ENCODE assay signal across 10 mouse cellular contexts in genomic region chr2:127789651-127790270, GRCm38 (mm10). TPM values are rescaled to one million over a fixed set of nuclear protein-coding genes. Genes with fewer than 3 reads are reported as not detected.
DNase-seq lines count a peak whose midpoint lies in the region; ATAC-seq and TF ChIP-seq lines count a peak whose summit lies in the region.
"Had no signal": no experiment of that assay in that cellular context is flagged by ENCODE, and none has a peak within 500 bp of the region (broad histone marks: within the 10 kb centered on the region; RNA-seq: fewer than 3 reads in every experiment).

No protein-coding gene starts in this region.

- H3K27me3 ChIP-seq in heart, embryonic 11.5 days (ENCODE audit: control insufficient read depth, insufficient read depth, low read length), result no peaks in the 10 kb centered on the region
- no peaks in the 10 kb centered on the region for H3K27me3 ChIP-seq in hindbrain, embryonic 14.5 days (ENCODE audit: control insufficient read depth, insufficient read depth, low read length)
- no peaks in the 10 kb centered on the region for H3K27me3 ChIP-seq in midbrain, embryonic 12.5 days
- H3K27me3 ChIP-seq in cerebellum, adult 2 months (ENCODE audit: control insufficient read depth, insufficient read depth, low read length), result no peaks in the 10 kb centered on the region

- TF ChIP-seq CTCF in cerebellum, adult 2 months (IDR thresholded peaks at IDR 0.05; ENCODE audit: borderline replicate concordance, insufficient read depth, low read depth, low read length), result no peak

- H3K4me1 ChIP-seq in heart, embryonic 11.5 days (ENCODE audit: control insufficient read depth, insufficient read depth, low read length), result peaks cover 9% of the 10 kb centered on the region; the same call in 1 of the 2 replicates
- H3K4me1 ChIP-seq in hindbrain, embryonic 14.5 days (replicated peaks; ENCODE audit: control insufficient read depth, insufficient read depth, low read length), result peaks cover 28% of the 10 kb centered on the region
- peaks cover 29% of the 10 kb centered on the region for H3K4me1 ChIP-seq in midbrain, embryonic 12.5 days
- H3K4me1 ChIP-seq in cerebellum, adult 2 months (ENCODE audit: control insufficient read depth, insufficient read depth, low read length), result no peaks in the 10 kb centered on the region; the same call in 1 of the 2 replicates

- no peak for DNase-seq in heart, postnatal 4 days
- peak; percentile 35 for DNase-seq in ZHBTc4 (ENCODE audit: low read depth, low spot score)
- DNase-seq in hindbrain, embryonic 14.5 days (ENCODE audit: low spot score), result no peak
- DNase-seq in embryo, embryonic 10.5 days (ENCODE audit: low spot score), result no peak
- DNase-seq in cerebellum, adult 2 months, result no peak
- no peak for DNase-seq in spleen, postnatal 10 days (ENCODE audit: low spot score in 2 of 2)

- ATAC-seq in heart, embryonic 11.5 days (replicated peaks; ENCODE audit: insufficient number of reproducible peaks, low FRiP score, low TSS enrichment), result no peak
- ATAC-seq in hindbrain, embryonic 14.5 days (ENCODE audit: low FRiP score), result no peak
- no peak for ATAC-seq in midbrain, embryonic 12.5 days (ENCODE audit: low FRiP score, low read depth)

- H3K9ac ChIP-seq in heart, embryonic 11.5 days (ENCODE audit: low read depth, low read length), result no peak overlapping the region; the same call in 1 of the 2 replicates
- no peak overlapping the region for H3K9ac ChIP-seq in hindbrain, embryonic 14.5 days
- peak overlapping the region; percentile 72; the same call in 1 of the 2 replicates for H3K9ac ChIP-seq in midbrain, embryonic 12.5 days (replicated peaks)

- H3K4me2 ChIP-seq in heart, embryonic 11.5 days, result peak overlapping the region; percentile 78
- H3K4me2 ChIP-seq in hindbrain, embryonic 14.5 days (replicated peaks), result peak overlapping the region; percentile 86
- peak overlapping the region; percentile 74 for H3K4me2 ChIP-seq in midbrain, embryonic 12.5 days (replicated peaks)

- H3K9me3 ChIP-seq in heart, embryonic 11.5 days (replicated peaks; ENCODE audit: control insufficient read depth, low read length), result no peaks in the 10 kb centered on the region
- no peaks in the 10 kb centered on the region for H3K9me3 ChIP-seq in hindbrain, embryonic 14.5 days (ENCODE audit: control insufficient read depth, low read length)
- H3K9me3 ChIP-seq in midbrain, embryonic 12.5 days, result no peaks in the 10 kb centered on the region

- no peak overlapping the region for H3K27ac ChIP-seq in heart, embryonic 11.5 days (ENCODE audit: low read depth, low read length)
- H3K27ac ChIP-seq in hindbrain, embryonic 14.5 days, result no peak overlapping the region
- no peak overlapping the region for H3K27ac ChIP-seq in midbrain, embryonic 12.5 days (replicated peaks)
- H3K27ac ChIP-seq in cerebellum, adult 2 months (ENCODE audit: insufficient read depth, low read length), result no peak overlapping the region

- WGBS in heart, embryonic 11.5 days (ENCODE audit: insufficient replicate concordance), result 18% methylated on average over 9 of the region's 9 CpGs
- WGBS in hindbrain, embryonic 14.5 days, result 17% methylated on average over 9 of the region's 9 CpGs
- 23% methylated on average over 9 of the region's 9 CpGs for WGBS in midbrain, embryonic 12.5 days
- WGBS in cerebellum, adult 2 months, result 21% methylated on average over 9 of the region's 9 CpGs

- no peaks in the 10 kb centered on the region for H3K36me3 ChIP-seq in heart, embryonic 11.5 days (ENCODE audit: control insufficient read depth, insufficient read depth, low read length)
- no peaks in the 10 kb centered on the region for H3K36me3 ChIP-seq in hindbrain, embryonic 14.5 days (replicated peaks; ENCODE audit: control insufficient read depth, insufficient read depth)
- no peaks in the 10 kb centered on the region for H3K36me3 ChIP-seq in midbrain, embryonic 12.5 days

- no peak for TF ChIP-seq POLR2A in cerebellum, adult 2 months (IDR thresholded peaks at IDR 0.05; ENCODE audit: borderline replicate concordance, insufficient read depth, low read length)

- peak overlapping the region; percentile 75; the same call in 1 of the 2 replicates for H3K4me3 ChIP-seq in heart, embryonic 11.5 days (ENCODE audit: low read depth, low read length)
- H3K4me3 ChIP-seq in hindbrain, embryonic 14.5 days (replicated peaks; ENCODE audit: low read length), result peak overlapping the region; percentile 83; the same call in 1 of the 2 replicates
- peak overlapping the region; percentile 72 for H3K4me3 ChIP-seq in midbrain, embryonic 12.5 days
- H3K4me3 ChIP-seq in cerebellum, adult 2 months (replicated peaks; ENCODE audit: insufficient read depth, low read depth, low read length), result no peak overlapping the region

RNA-seq across cellular contexts. Expression of gene Nphp1, which starts 1.1 kb away (rescaled TPM):
- 12.1 and 15.4 TPM in 2 replicates for polyA plus RNA-seq in heart, embryonic 11.5 days (2014; fragmentation: Nextera tagmentation; extraction: Ambion mirVana)
- 10 to 100 TPM; 13.9 to 14.2 TPM for total RNA-seq in heart, postnatal 4 days (2021)
- 14.9 and 15.0 TPM in 2 replicates for polyA plus RNA-seq in hindbrain, embryonic 14.5 days (2014; fragmentation: Nextera tagmentation; extraction: Ambion mirVana)
- polyA plus RNA-seq in midbrain, embryonic 12.5 days (2016; fragmentation: Nextera tagmentation; extraction: Ambion mirVana), result 31.7 and 33.3 TPM in 2 replicates
- 10.6 and 11.4 TPM in 2 replicates for polyA plus RNA-seq in cerebellum, adult 2 months (2012; rRNA removed)

RNA-seq across cellular contexts. Expression of gene Mtln, which starts 2.5 kb away (rescaled TPM):
- 37.9 and 40.3 TPM in 2 replicates for polyA plus RNA-seq in heart, embryonic 11.5 days (2014; fragmentation: Nextera tagmentation; extraction: Ambion mirVana)
- total RNA-seq in heart, postnatal 4 days (2021), result 10 to 100 TPM; 30.3 to 30.5 TPM
- polyA plus RNA-seq in hindbrain, embryonic 14.5 days (2014; fragmentation: Nextera tagmentation; extraction: Ambion mirVana), result 46.4 and 50.9 TPM in 2 replicates
- 30.6 and 31.7 TPM in 2 replicates for polyA plus RNA-seq in midbrain, embryonic 12.5 days (2016; fragmentation: Nextera tagmentation; extraction: Ambion mirVana)
- 104 and 106 TPM in 2 replicates for polyA plus RNA-seq in cerebellum, adult 2 months (2012; rRNA removed)

RNA-seq across cellular contexts. Expression of gene Bub1, which starts 41.9 kb away (rescaled TPM):
- 19.2 and 24.7 TPM in 2 replicates for polyA plus RNA-seq in heart, embryonic 11.5 days (2014; fragmentation: Nextera tagmentation; extraction: Ambion mirVana)
- total RNA-seq in heart, postnatal 4 days (2021), result 10 to 100 TPM; 22.8 to 25.7 TPM
- polyA plus RNA-seq in hindbrain, embryonic 14.5 days (2014; fragmentation: Nextera tagmentation; extraction: Ambion mirVana), result 3.2 and 3.7 TPM in 2 replicates
- polyA plus RNA-seq in midbrain, embryonic 12.5 days (2016; fragmentation: Nextera tagmentation; extraction: Ambion mirVana), result 67.6 and 68.3 TPM in 2 replicates
- 0.14 and 0.15 TPM in 2 replicates for polyA plus RNA-seq in cerebellum, adult 2 months (2012; rRNA removed)

RNA-seq across cellular contexts. Expression of gene Acoxl, which starts 48.9 kb away (rescaled TPM):
- 0.11 and 0.21 TPM in 2 replicates for polyA plus RNA-seq in heart, embryonic 11.5 days (2014; fragmentation: Nextera tagmentation; extraction: Ambion mirVana)
- not detected for total RNA-seq in heart, postnatal 4 days (2021)
- 0.16 TPM in 1 of 2 replicates, not detected in the other for polyA plus RNA-seq in hindbrain, embryonic 14.5 days (2014; fragmentation: Nextera tagmentation; extraction: Ambion mirVana)
- polyA plus RNA-seq in midbrain, embryonic 12.5 days (2016; fragmentation: Nextera tagmentation; extraction: Ambion mirVana), result not detected in 2 replicates
- polyA plus RNA-seq in cerebellum, adult 2 months (2012; rRNA removed), result not detected in 2 replicates
- total RNA-seq: common myeloid progenitor, adult 5-6 weeks; layer of hippocampus, postnatal 14 days had no signal
